In genomic region chr15:30693754-30694205, GRCm38 (mm10) we compare ENCODE assay signal across 11 mouse cellular contexts.
A peak's percentile ranks its signal among the peaks of the same experiment; 100 is the strongest.
DNase-seq lines count a peak whose midpoint lies in the region; ATAC-seq and TF ChIP-seq lines count a peak whose summit lies in the region.
"Had no signal": no experiment of that assay in that cellular context is flagged by ENCODE, and none has a peak within 500 bp of the region (broad histone marks: within the 10 kb centered on the region; RNA-seq: fewer than 3 reads in every experiment).

No protein-coding gene starts in this region.

- ATAC-seq in forebrain, embryonic 13.5 days: peak; percentile 95
- no peak for ATAC-seq in intestine, postnatal 0 days
- no peak for ATAC-seq in kidney, embryonic 15.5 days (replicated peaks; ENCODE audit: low FRiP score)
- ATAC-seq: CD4-positive, CD25-positive, alpha-beta regulatory T cell, adult 4 months had no signal

- H3K4me2 ChIP-seq in forebrain, embryonic 13.5 days: no peak overlapping the region
- H3K4me2 ChIP-seq in intestine, postnatal 0 days (replicated peaks; ENCODE audit: low read depth): no peak overlapping the region
- no peak overlapping the region for H3K4me2 ChIP-seq in kidney, embryonic 15.5 days
- H3K4me2 ChIP-seq: heart, embryonic 13.5 days; liver, embryonic 13.5 days had no signal

- WGBS in forebrain, embryonic 13.5 days: 6% methylated on average over 6 of the region's 6 CpGs
- WGBS in intestine, postnatal 0 days: 78% methylated on average over 6 of the region's 6 CpGs
- 66% methylated on average over 6 of the region's 6 CpGs for WGBS in kidney, embryonic 15.5 days

- H3K27ac ChIP-seq in forebrain, embryonic 13.5 days: peak overlapping the region; percentile 61
- no peak overlapping the region for H3K27ac ChIP-seq in intestine, postnatal 0 days (ENCODE audit: low read depth, low read length)
- H3K27ac ChIP-seq in kidney, embryonic 15.5 days: no peak overlapping the region
- H3K27ac ChIP-seq: heart, embryonic 13.5 days; liver, embryonic 13.5 days had no signal

- H3K4me1 ChIP-seq in forebrain, embryonic 13.5 days: peaks cover 25% of the 10 kb centered on the region
- H3K4me1 ChIP-seq in intestine, postnatal 0 days (replicated peaks; ENCODE audit: control insufficient read depth, insufficient read depth, low read length): no peaks in the 10 kb centered on the region
- H3K4me1 ChIP-seq in kidney, embryonic 15.5 days: no peaks in the 10 kb centered on the region
- H3K4me1 ChIP-seq: liver, embryonic 13.5 days had no signal

- TF ChIP-seq CTCF in intestine, postnatal 0 days (IDR thresholded peaks at IDR 0.05; ENCODE audit: low read depth): no peak

- intact Hi-C loops in heart, postnatal 36 days (cut with DNase I): no loop called here

- H3K9me3 ChIP-seq in forebrain, embryonic 13.5 days (replicated peaks): no peaks in the 10 kb centered on the region
- no peaks in the 10 kb centered on the region for H3K9me3 ChIP-seq in intestine, postnatal 0 days (ENCODE audit: control insufficient read depth)
- no peaks in the 10 kb centered on the region for H3K9me3 ChIP-seq in kidney, embryonic 15.5 days (replicated peaks)
- H3K9me3 ChIP-seq: heart, embryonic 13.5 days; liver, embryonic 13.5 days had no signal

- DNase-seq in layer of hippocampus, adult 18-20 months (ENCODE audit: low spot score in 2 of 2): peak; percentile 39 to 63
- no peak for DNase-seq in layer of hippocampus, postnatal 25 days (ENCODE audit: extremely low spot score in 1 of 2, low spot score in 1 of 2)
- peak; percentile 51 for DNase-seq in left cerebral cortex, adult 11 months (ENCODE audit: low spot score)
- peak; percentile 45 to 52 for DNase-seq in right cerebral cortex, adult 2 months (ENCODE audit: low spot score in 2 of 2)
- DNase-seq in heart, postnatal 36 days: no peak
- DNase-seq: liver, embryonic 13.5 days had no signal

- no peaks in the 10 kb centered on the region for H3K27me3 ChIP-seq in forebrain, embryonic 13.5 days
- H3K27me3 ChIP-seq in intestine, postnatal 0 days (replicated peaks; ENCODE audit: control insufficient read depth, insufficient read depth, low read length): no peaks in the 10 kb centered on the region
- H3K27me3 ChIP-seq in kidney, embryonic 15.5 days: no peaks in the 10 kb centered on the region
- H3K27me3 ChIP-seq: heart, embryonic 13.5 days; liver, embryonic 13.5 days had no signal

- H3K9ac ChIP-seq in forebrain, embryonic 13.5 days: no peak overlapping the region
- H3K9ac ChIP-seq in intestine, postnatal 0 days (ENCODE audit: low read depth, low read length): no peak overlapping the region
- no peak overlapping the region for H3K9ac ChIP-seq in kidney, embryonic 15.5 days
- H3K9ac ChIP-seq: heart, embryonic 13.5 days; liver, embryonic 13.5 days had no signal

- H3K36me3 ChIP-seq in forebrain, embryonic 13.5 days (ENCODE audit: poor library complexity, severe bottlenecking): no peaks in the 10 kb centered on the region
- H3K36me3 ChIP-seq in intestine, postnatal 0 days (ENCODE audit: control insufficient read depth, insufficient read depth): no peaks in the 10 kb centered on the region
- H3K36me3 ChIP-seq in kidney, embryonic 15.5 days: no peaks in the 10 kb centered on the region
- H3K36me3 ChIP-seq: heart, embryonic 13.5 days; liver, embryonic 13.5 days had no signal

- no peak overlapping the region for H3K4me3 ChIP-seq in forebrain, embryonic 13.5 days
- no peak overlapping the region for H3K4me3 ChIP-seq in intestine, postnatal 0 days (ENCODE audit: low read depth, low read length)
- H3K4me3 ChIP-seq in kidney, embryonic 15.5 days (replicated peaks): no peak overlapping the region
- H3K4me3 ChIP-seq: heart, embryonic 13.5 days; liver, embryonic 13.5 days had no signal

Comparison
In these comparisons a context has a peak if more than half of its experiments do, and no peak if none do; other contexts are left out.
1. DNase-seq: peak in layer of hippocampus, adult 18-20 months (2 of 2), left cerebral cortex, adult 11 months (single experiment) and right cerebral cortex, adult 2 months (2 of 2); none in layer of hippocampus, postnatal 25 days (0 of 2) and heart, postnatal 36 days (0 of 2).